Mouse (Mus musculus) bone marrow macrophage, adult 2 months (primary cell): ENCODE measurements around the gene Ube2o.

ENCODE experiments used
- CTCF ChIP-seq: IDR thresholded peaks from 2 replicates; pipeline ENCODE4 v1.5.1; 2012; ENCODE audit warnings: low read depth, mild to moderate bottlenecking, low read length, moderate library complexity
- POLR2A ChIP-seq: IDR thresholded peaks from 2 replicates; pipeline ENCODE4 v1.6.1; 2012; ENCODE audit warnings: mild to moderate bottlenecking, low read depth, low read length, borderline replicate concordance

DNA sequence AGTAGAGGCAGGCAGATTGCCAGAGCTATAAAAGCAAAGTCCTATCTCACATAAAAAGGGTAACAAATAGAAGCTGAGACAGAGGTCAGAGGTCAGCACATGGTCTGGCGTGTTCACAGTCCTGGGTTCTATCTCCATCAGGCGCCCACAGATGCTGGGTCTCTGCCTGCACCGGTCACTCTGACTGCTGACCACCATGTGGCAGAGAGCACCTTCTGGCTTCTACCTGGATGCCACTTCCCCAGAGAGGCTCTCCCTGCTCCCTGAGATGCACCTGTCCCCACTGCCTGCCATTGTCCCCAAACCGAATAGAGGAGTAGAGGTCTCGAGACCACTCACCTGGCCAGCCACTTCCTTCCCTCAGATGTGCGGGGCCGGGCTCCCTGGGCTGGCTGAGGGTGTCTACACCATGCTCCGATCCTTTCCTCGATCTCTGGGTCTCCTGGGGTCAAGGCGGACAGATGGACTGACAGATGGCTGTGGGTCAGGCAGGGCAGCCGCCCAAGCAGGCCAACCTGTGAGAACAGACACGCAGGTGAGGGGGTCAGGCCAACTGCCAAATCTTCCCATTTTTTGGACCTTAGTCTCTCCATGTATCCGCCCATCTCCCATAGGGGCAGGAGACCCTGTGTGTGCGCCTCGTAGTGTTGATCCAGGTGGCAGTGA is 28.9 kb upstream of the Ube2o start:
- TF ChIP-seq CTCF (no peak), POLR2A (no peak)
